Mouse (Mus musculus) thymus, postnatal 10 days (tissue): Measurements from ENCODE around the gene Zfp626.
A peak's percentile ranks its signal among the peaks of the same experiment; 100 is the strongest.
"Not testable (repeated sequence)": the region's sequence is repeated elsewhere in the genome, so short reads cannot be mapped to it uniquely, and the experiment has no call there.

Experiments used
- DNase-seq, 2 experiments: peaks; one replicate each; pipeline ENCODE4 v3.0.0; 2021; ENCODE audit warnings: low spot score in 2 of 2

Zfp626 gene

DNA sequence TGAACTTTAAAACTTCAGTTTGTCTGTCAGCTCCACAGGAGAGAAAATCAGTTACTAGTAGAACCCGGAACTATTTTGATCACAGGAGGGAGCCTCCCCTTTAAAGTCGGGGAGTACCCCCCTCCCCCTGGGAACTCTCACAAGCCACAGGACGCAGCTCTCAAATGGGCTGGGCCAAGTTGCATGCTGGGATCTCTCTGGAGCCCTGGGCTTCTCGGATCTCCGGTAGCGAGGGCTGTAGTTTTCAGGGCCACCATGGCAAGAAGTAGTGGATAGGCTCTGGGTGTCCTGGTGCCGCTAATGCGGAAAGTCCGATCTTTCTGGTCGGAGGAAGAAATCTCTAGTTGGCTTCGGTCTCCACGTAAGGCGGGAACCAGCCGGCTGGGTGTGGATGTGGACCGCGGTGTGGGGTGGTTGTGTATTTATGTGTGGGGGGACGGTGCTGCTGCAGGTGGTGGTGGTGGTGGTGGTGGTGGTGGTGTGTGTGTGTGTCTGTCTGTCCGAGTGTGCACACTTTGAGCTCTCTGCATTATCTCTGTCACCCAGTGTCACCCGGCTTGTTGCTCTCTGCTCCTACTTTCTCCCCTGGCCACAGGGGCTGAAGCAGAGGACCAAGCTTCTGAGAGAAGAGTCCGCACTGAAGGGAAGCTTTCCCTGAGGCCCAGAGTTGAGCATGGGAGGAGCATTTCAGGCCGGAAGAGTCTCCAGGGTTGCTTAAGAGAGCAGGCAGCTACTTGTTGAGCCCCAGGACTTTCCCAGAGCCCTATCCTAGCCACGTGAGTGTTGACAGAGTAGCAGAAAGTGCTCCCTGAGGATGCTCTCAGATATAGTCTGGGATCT is 53.6 kb downstream of the Zfp626 start:
- DNase-seq = peak; percentile 72 to 75

- not testable (repeated sequence) for DNase-seq
These were observed 55.6 kb downstream of the Zfp626 start for GRCm38 (mm10) chr7:27862578-27862977.
